Mouse (Mus musculus) neural tube, embryonic 13.5 days (tissue): ENCODE data around the gene Acaa1a. TPM values are rescaled to one million over a fixed set of nuclear protein-coding genes. Genes with fewer than 3 reads are reported as not detected.

ENCODE experiments used
- ATAC-seq: fragments of 200-750 bp; cut with Nextera tagmentation; 2 replicates; pipeline ENCODE4 v1.8.0; 2017; ENCODE audit warnings: low read depth, mild to moderate bottlenecking, moderate TSS enrichment, moderate library complexity
- H3K27ac ChIP-seq: fragments of 300-500 bp; sonication (generic); replicated peaks from 2 replicates; pipeline ENCODE4 v1.5.1; 2015; ENCODE audit warnings: moderate library complexity, mild to moderate bottlenecking, inconsistent platforms
- H3K27me3 ChIP-seq: fragments of 300-500 bp; sonication (generic); 2 replicates; pipeline ENCODE4 v1.6.1; 2015; ENCODE audit warnings: mild to moderate bottlenecking, inconsistent platforms
- H3K36me3 ChIP-seq: fragments of 300-500 bp; sonication (generic); 2 replicates; pipeline ENCODE4 v1.6.1; 2015; ENCODE audit warnings: mild to moderate bottlenecking, inconsistent platforms
- H3K4me1 ChIP-seq: fragments of 300-500 bp; sonication (generic); replicated peaks from 2 replicates; pipeline ENCODE4 v1.6.1; 2015; ENCODE audit warnings: inconsistent platforms
- H3K4me2 ChIP-seq: fragments of 300-500 bp; sonication (generic); 2 replicates; pipeline ENCODE4 v1.6.1; 2015; ENCODE audit warnings: inconsistent platforms, mild to moderate bottlenecking, moderate library complexity
- H3K4me3 ChIP-seq: fragments of 300-500 bp; sonication (generic); 2 replicates; pipeline ENCODE4 v1.5.1; 2015; ENCODE audit warnings: mild to moderate bottlenecking, inconsistent platforms
- H3K9ac ChIP-seq: fragments of 300-500 bp; sonication (generic); 2 replicates; pipeline ENCODE4 v1.6.1; 2015; ENCODE audit warnings: moderate library complexity, mild to moderate bottlenecking, inconsistent platforms
- H3K9me3 ChIP-seq: fragments of 300-500 bp; sonication (generic); 2 replicates; pipeline ENCODE4 v1.6.1; 2016; ENCODE audit warnings: inconsistent platforms
- WGBS: fragments of 180-500 bp; shearing (Covaris S2); methylation state at CpG from one replicate; pipeline ENCODE4 v1.1.7; 2015; 5-methylcytosine and 5-hydroxymethylcytosine counted together
- polyA plus RNA-seq: library from polyadenylated mRNA; unstranded; fragments of >200 nt; fragmentation: Nextera tagmentation; extraction: Ambion mirVana; gene quantifications from 2 replicates; pipeline ENCODE4 v1.2.1, GENCODE M21; 2015

Gene Acaa1a
- polyA plus RNA-seq, 1 experiment from 2014 or later = 106 TPM

DNA sequence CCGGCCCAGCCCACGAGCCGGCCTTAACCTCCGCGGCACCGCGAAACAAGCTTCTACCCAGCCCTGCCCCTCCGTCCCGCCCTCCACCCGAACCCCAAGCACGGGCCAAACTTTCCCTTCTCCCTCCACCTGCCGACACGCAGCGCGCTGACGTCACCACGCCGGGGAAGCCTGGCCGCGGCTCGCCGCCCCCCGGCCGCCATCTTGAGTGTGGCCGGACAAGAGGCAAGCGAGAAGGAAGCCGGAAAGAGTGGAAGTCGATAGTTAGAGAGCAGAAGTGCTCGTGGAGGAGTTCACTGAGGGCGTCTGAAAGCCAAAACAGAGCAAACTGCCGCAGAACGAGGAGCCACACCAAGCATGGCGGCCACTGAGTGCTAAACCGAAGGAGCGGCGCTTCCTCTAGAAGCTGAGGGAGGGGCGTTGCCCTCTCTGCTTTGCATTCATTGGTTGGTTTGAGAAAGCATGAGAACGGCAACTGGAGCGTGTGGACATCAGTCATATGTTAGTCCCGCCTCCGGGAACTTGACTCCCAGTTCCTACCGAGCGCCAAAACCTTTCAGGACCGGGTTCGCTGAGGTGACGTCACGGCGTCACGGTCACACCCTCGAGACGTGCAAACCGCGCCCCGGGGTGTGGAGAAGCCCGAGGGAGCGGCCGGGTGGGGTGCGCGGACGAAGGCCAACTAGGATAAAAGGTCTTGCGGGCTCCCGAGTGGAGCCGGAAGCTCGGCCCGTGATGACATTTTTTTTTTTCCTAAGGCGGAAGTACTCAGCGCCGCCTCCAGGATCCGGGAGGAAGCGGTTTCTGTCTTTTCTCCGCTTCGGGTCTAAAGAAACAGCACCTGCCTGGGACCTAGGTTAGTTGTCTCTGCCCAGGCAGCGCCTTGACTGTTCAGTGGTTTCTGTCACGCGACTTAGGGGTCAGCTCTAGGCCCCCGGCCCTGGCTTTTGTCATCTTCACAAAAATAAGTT, 16.9 kb upstream of the Acaa1a start, which contains the start of gene Oxsr1:
Gene Oxsr1, minus strand, starts transcription at position 139 of the 971 bp plus-strand sequence.
- Histone ChIP-seq H3K4me1 (peaks cover 34% of the 10 kb centered on the region), H3K4me3 (peak within 1 kb of the TSS; percentile 98), H3K9ac (peak within 1 kb of the TSS; percentile 89), H3K9me3 (no peaks in the 10 kb centered on the region), H3K27me3 (no peaks in the 10 kb centered on the region), H3K36me3 (no peaks in the 10 kb centered on the region), H3K4me2 (peak within 1 kb of the TSS; percentile 98), H3K27ac (peak within 1 kb of the TSS; percentile 95)
- WGBS = under 1% methylated on average over 76 of the region's 76 CpGs
- peak; percentile 97 for ATAC-seq

DNA sequence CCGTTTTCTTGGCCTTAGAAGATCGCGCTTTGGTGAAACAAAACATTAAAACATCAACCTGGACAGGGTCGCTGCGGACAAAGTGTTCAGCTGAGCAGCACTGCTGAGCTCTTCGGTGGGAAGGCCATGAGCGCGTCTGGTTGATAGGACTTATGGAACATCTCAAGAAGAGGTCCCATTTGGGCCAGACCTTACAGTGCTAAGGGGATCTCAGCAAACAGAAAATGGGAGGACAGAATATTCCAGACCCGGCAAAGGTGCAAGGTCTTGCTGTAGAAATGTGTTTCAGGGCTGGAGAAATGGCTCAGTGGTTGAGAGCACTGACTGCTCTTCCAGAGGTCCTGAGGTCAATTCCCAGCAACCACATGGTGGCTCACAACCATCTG, 16.2 kb upstream of the Acaa1a start:
- peak overlapping the region; percentile 89 for H3K9ac ChIP-seq
- H3K4me1 ChIP-seq = peaks cover 34% of the 10 kb centered on the region
- no peak for ATAC-seq
- no peaks in the 10 kb centered on the region for H3K36me3 ChIP-seq
- H3K4me2 ChIP-seq = peak overlapping the region; percentile 76
- peak overlapping the region; percentile 98 for H3K4me3 ChIP-seq
- no peaks in the 10 kb centered on the region for H3K9me3 ChIP-seq
- WGBS = 10% methylated on average over 9 of the region's 9 CpGs
- H3K27ac ChIP-seq = peak overlapping the region; percentile 95
- H3K27me3 ChIP-seq = no peaks in the 10 kb centered on the region

GRCm38 (mm10) chr9:119324130-119324529, 15.3 kb upstream of the Acaa1a start:
- Histone ChIP-seq H3K4me1 (peaks cover 34% of the 10 kb centered on the region), H3K4me2 (no peak overlapping the region), H3K36me3 (no peaks in the 10 kb centered on the region), H3K9ac (no peak overlapping the region), H3K4me3 (no peak overlapping the region), H3K27me3 (no peaks in the 10 kb centered on the region), H3K9me3 (no peaks in the 10 kb centered on the region), H3K27ac (no peak overlapping the region)
- ATAC-seq = no peak
- WGBS = 70% methylated on average over 1 of the region's 1 CpGs

DNA sequence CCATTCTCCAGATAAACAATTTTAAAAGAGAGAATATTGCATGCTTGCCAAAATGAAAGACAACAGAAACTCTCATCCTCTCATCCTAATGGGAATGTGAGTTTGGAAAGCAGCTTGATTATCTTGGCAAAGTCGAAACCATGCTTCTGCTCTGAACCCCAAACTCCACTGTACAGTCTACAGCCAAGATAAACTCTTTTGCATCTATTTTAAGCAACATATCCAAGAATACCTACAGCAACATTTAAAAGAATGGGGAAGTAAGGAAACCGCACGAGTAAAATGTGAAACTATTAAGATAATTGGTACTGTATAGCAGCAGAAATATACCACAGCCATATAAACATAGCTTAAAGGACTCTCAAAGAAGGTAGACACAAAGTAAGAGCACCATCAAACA, 11.0 kb upstream of the Acaa1a start:
- 88% methylated on average over 3 of the region's 3 CpGs for WGBS
- no peak overlapping the region for H3K4me2 ChIP-seq
- no peak overlapping the region for H3K9ac ChIP-seq
- no peaks in the 10 kb centered on the region for H3K27me3 ChIP-seq
- no peak overlapping the region for H3K27ac ChIP-seq
- H3K9me3 ChIP-seq = no peaks in the 10 kb centered on the region
- peaks cover 6% of the 10 kb centered on the region; the same call in 1 of the 2 replicates for H3K4me1 ChIP-seq
- H3K36me3 ChIP-seq = no peaks in the 10 kb centered on the region
- no peak overlapping the region for H3K4me3 ChIP-seq
- no peak for ATAC-seq

DNA sequence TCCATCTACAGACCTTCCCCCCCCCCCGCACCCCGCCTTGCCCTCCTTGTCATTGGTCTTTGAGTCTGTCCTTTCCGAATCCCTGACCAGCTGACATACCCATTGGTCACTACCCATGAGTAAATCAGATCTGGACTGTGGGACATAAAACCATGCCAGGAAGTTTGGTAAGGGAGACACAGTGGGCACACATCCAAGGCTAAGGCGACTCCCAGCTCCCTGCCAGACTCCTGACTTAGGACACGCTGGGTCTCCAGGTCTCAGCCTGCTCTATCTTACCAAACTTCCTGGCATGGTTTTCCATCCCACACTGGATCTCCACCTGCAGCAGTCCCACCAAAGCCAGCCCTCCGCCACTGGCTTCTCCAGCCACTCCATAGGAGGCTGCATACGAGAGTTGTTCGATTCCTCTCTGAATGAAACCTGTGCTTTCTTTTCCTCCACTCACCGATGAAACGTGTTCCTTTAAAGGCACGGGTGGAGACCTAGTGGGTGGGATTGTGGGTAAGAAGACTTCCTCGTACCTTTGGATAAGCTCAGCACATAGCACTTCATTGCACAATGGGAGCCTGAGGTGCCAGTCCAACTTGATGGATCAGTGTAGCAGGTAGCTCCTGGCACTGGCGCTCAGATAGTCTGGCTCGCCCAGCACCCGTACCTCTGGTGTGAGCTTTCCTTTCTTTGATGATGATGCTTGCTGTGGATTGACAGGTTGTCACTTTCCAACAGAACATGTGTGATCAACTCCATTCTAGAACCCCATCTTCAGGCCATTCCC, 9.1 kb upstream of the Acaa1a start:
- H3K4me3 ChIP-seq = no peak overlapping the region
- no peak for ATAC-seq
- H3K9ac ChIP-seq = no peak overlapping the region
- H3K27ac ChIP-seq = no peak overlapping the region
- H3K4me2 ChIP-seq = no peak overlapping the region
- H3K36me3 ChIP-seq = no peaks in the 10 kb centered on the region
- H3K9me3 ChIP-seq = no peaks in the 10 kb centered on the region
- no peaks in the 10 kb centered on the region for H3K4me1 ChIP-seq
- no peaks in the 10 kb centered on the region for H3K27me3 ChIP-seq
- WGBS = 88% methylated on average over 15 of the region's 15 CpGs

DNA sequence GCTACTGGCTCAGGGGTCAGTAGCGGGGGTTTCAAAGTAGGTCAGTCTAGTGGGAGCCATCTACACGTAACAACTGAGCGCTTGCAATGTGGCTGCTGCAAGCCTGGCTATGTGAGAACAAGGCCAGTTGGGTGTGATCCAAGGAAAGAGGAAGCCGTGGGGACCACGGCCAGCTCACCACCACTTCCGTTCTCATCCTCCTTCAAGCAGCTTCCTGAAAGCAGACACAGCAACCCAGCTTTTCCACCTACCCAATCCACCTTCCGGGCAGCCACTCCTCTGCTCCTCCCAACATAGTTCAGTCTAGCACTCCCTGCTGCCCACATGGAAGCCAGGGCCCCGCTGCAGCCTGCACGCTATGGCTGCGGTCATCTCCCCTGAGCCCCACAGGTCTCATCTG, 5.2 kb upstream of the Acaa1a start:
- H3K27ac ChIP-seq = no peak overlapping the region

GRCm38 (mm10) chr9:119334834-119335233, 4.6 kb upstream of the Acaa1a start:
- no peaks in the 10 kb centered on the region for H3K9me3 ChIP-seq
- H3K27ac ChIP-seq = no peak overlapping the region
- no peak overlapping the region for H3K9ac ChIP-seq
- peaks cover 8% of the 10 kb centered on the region for H3K4me1 ChIP-seq
- ATAC-seq = no peak
- H3K27me3 ChIP-seq = peaks cover 18% of the 10 kb centered on the region
- H3K36me3 ChIP-seq = no peaks in the 10 kb centered on the region
- 88% methylated on average over 2 of the region's 2 CpGs for WGBS
- no peak overlapping the region for H3K4me2 ChIP-seq
- H3K4me3 ChIP-seq = no peak overlapping the region

More for the DNA sequence above, 5.2 kb upstream of the Acaa1a start:
- no peak overlapping the region for H3K4me2 ChIP-seq
- no peaks in the 10 kb centered on the region for H3K36me3 ChIP-seq
- ATAC-seq = no peak
- H3K9ac ChIP-seq = no peak overlapping the region
- peaks cover 3% of the 10 kb centered on the region for H3K4me1 ChIP-seq
- 72% methylated on average over 10 of the region's 10 CpGs for WGBS
- no peaks in the 10 kb centered on the region for H3K9me3 ChIP-seq
- no peak overlapping the region for H3K4me3 ChIP-seq
- peaks cover 14% of the 10 kb centered on the region for H3K27me3 ChIP-seq

GRCm38 (mm10) chr9:119335571-119335970, 3.9 kb upstream of the Acaa1a start:
- 86% methylated on average over 4 of the region's 4 CpGs for WGBS
- Histone ChIP-seq H3K27me3 (peaks cover 18% of the 10 kb centered on the region), H3K27ac (no peak overlapping the region), H3K9ac (no peak overlapping the region), H3K4me1 (peaks cover 15% of the 10 kb centered on the region), H3K4me2 (no peak overlapping the region), H3K9me3 (no peaks in the 10 kb centered on the region), H3K4me3 (no peak overlapping the region), H3K36me3 (no peaks in the 10 kb centered on the region)
- no peak for ATAC-seq

DNA sequence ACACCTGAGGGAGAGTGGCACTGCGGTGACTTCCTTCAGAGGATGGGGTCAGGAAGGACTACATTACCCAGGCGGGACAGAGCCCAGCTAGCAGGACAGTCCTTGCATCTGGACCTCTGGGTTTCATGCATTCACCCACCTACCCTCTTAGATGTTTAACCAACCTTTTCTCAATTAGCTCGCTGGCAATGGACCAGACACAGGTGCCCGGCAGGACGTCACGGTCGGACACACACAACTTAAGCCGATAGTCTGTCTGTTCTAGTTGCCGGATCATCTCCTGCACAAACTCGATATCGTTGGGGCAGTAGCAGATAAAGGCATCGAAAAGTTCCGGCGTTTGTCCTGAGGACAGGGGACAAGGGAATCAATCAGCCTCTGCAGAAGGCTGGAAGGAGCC, 1.6 kb upstream of the Acaa1a start:
- 91% methylated on average over 14 of the region's 14 CpGs for WGBS
- Histone ChIP-seq H3K4me2 (no peak overlapping the region), H3K27ac (no peak overlapping the region), H3K4me1 (peaks cover 31% of the 10 kb centered on the region), H3K4me3 (no peak overlapping the region), H3K36me3 (no peaks in the 10 kb centered on the region), H3K9ac (no peak overlapping the region), H3K27me3 (peaks cover 18% of the 10 kb centered on the region), H3K9me3 (no peaks in the 10 kb centered on the region)
- no peak for ATAC-seq

DNA sequence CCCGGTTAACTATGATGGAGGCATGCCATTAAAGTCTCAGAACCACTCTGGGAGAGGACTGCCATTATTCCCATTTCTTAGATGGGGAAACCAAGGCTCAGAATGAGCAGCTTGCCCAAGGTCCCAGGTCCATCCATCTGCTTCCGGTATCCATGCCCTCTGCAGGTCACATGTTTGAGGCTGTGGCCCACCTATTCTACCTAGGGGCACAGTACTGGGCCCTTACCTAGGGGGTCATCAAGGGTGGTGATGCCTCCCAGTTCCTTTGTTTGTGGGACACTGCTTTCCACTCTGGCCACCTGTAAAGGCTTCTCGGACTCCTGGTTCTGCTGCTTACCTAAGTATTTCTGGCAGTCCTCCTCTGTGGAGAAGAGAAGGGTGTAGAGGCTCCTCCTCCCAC, 1.1 kb upstream of the Acaa1a start:
- H3K4me2 ChIP-seq = no peak overlapping the region
- peaks cover 18% of the 10 kb centered on the region for H3K27me3 ChIP-seq
- no peak for ATAC-seq
- WGBS = 94% methylated on average over 3 of the region's 3 CpGs
- peaks cover 3% of the 10 kb centered on the region for H3K36me3 ChIP-seq
- no peak overlapping the region for H3K4me3 ChIP-seq
- no peaks in the 10 kb centered on the region for H3K9me3 ChIP-seq
- peaks cover 36% of the 10 kb centered on the region for H3K4me1 ChIP-seq
- no peak overlapping the region for H3K9ac ChIP-seq
- H3K27ac ChIP-seq = no peak overlapping the region

DNA sequence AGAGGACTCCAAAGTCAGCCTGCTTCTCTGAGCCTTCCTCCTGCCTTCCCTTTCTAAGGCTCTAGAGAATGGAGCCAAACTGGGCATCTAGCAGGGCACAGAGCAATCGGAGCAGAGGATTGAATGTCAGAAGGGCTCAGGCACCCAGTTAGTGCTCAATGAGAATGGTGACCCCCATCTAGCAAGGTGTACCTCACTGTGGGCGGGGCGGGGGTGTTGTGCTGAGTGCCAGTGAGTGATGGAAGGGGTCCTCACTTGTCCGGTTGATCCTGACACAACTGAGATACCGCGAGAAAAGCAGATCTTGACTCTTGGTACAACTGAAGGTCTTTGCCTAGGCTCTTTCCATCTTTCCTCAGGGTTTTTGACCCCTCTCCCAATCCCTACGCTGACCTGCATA, 370 bp upstream of the Acaa1a start:
- Histone ChIP-seq H3K4me3 (peak overlapping the region; percentile 81), H3K9me3 (no peaks in the 10 kb centered on the region), H3K4me1 (peaks cover 38% of the 10 kb centered on the region), H3K27me3 (peaks cover 18% of the 10 kb centered on the region), H3K9ac (peak overlapping the region; percentile 92; the same call in 1 of the 2 replicates), H3K4me2 (peak overlapping the region; percentile 84), H3K27ac (no peak overlapping the region), H3K36me3 (peaks cover 10% of the 10 kb centered on the region)
- WGBS = 49% methylated on average over 7 of the region's 7 CpGs
- no peak for ATAC-seq

- peak overlapping the region; percentile 89 for H3K27ac ChIP-seq
- H3K4me3 ChIP-seq = peak overlapping the region; percentile 81
- peaks cover 38% of the 10 kb centered on the region for H3K4me1 ChIP-seq
- H3K36me3 ChIP-seq = peaks cover 21% of the 10 kb centered on the region
- H3K27me3 ChIP-seq = peaks cover 18% of the 10 kb centered on the region
- no peaks in the 10 kb centered on the region for H3K9me3 ChIP-seq
- 4% methylated on average over 8 of the region's 8 CpGs for WGBS
- no peak for ATAC-seq
- H3K9ac ChIP-seq = peak overlapping the region; percentile 92
- peak overlapping the region; percentile 84 for H3K4me2 ChIP-seq
Observed at GRCm38 (mm10) chr9:119340212-119340580, 720 bp downstream of the Acaa1a start.
